Mouse (Mus musculus) inflammation-experienced regulatory T-cells, adult 16 weeks (primary cell): Measurements from ENCODE around the gene Slc1a5. TPM values are rescaled to one million over a fixed set of nuclear protein-coding genes. Genes with fewer than 3 reads are reported as not detected.

Source experiments
- polyA plus RNA-seq: library from polyadenylated mRNA; unstranded; fragments of 100-300 nt; shearing (Covaris generic); gene quantifications from one replicate; pipeline ENCODE4 v1.2.1, GENCODE M21; 2017

The Slc1a5 gene
- polyA plus RNA-seq = 99.6 TPM

GRCm38 (mm10) chr7:16780825-16781554, at the start of gene Slc1a5:
Gene Slc1a5 (plus strand): TSS chr7:16781340.

DNA sequence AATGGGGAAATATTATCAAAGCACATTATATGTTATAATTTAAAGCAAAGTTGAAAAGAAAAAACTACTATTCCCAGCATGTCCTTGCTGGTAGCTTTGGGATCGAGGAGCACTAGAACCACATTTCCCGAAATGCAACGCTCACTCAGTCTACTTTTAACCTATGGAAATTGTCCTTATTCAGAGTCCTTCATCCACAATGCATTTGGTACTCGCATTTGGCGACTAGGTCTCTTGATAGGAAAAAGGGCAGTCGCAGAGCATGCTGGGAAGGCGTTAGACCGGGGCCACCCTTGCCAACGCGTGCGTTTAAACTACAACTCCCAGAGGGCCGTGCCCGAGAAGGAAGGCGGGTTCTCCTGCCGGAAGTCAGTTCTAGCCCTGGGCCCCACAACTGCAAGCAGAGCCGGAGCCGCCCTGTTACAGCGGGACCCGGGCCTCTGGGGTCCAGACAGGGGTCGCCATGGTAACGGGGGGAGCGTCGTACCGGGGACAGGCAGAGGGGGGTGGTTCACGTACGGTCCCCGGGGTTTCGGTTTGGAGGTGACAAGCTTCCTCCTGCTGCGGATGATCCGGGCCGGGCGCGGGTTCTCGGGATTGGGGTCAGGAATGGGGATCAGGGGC, 43.0 kb upstream of the Slc1a5 start, which contains the start of gene Ap2s1:
Ap2s1 (plus strand) TSS at position 338 of the 624 bp plus-strand sequence.

DNA sequence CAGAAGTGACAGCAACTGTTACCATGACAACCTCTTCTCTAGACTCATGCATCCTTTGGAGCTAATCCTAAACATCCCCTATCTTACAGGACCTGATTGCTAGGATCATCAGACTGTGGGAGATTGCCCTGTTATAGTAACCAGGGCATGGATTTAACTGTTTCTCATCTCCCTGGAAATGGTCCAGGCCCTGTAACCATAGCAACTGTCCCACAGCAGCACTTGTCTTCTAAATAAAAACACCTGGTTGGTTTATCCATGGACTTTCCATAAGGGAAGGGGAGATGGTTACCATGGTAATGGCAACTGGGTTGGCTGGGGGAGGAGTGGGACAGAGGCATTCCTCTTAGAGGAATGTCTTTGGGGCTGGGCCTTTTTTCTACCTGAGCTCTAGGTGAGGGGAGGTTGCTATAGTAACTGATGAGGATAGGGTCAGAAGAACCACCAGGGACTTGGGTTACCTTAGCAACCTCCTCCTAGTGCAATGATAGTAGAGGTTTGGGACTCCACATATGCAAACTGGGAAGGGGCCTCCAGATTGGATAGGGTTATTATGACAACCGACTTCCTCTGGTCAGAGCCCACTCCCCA, 34.3 kb downstream of the Slc1a5 start, which contains the start of gene Strn4:
Strn4 (plus strand) TSS at position 539 of the 591 bp plus-strand sequence.

DNA sequence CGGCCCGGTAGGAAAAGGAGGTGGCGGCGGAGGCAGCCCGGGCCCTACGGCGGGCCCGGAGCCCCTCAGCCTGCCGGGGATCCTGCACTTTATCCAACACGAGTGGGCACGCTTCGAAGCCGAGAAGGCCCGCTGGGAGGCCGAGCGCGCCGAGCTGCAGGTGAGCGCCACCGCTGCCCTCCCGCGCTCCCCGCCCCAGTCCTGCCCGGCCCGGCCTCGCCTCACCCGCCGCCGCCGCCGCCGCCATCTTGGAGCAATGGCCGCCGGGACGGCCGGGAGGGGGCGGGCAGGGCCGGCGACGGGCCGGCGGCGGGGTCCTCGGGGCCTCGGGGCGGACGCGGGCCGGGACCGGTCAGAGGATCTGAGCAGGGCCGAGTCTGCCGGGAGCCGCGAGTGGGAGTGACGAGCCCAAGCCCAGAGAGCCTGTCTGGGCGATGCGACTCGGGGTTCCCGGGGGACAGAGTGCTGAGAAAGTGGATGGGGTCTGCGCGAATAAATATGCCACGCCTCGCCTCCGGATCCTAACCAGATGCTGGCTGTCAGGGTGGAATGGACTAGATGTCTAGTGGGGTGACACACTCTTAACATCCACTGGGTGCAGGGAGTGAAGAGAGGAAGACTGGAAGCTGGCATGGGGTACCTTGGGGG, 35.5 kb downstream of the Slc1a5 start, which contains the start of gene Fkrp:
Fkrp (minus strand) TSS at position 258 of the 648 bp plus-strand sequence.

GRCm38 (mm10) chr7:16842645-16843063, 61.5 kb downstream of the Slc1a5 start, which contains the start of gene Prkd2:
Gene Prkd2 (plus strand): TSS chr7:16842902.

Other genes starting within 250 kb of the Slc1a5 start
- 4.8 TPM for gene Arhgap35, start 166.3 kb upstream of the Slc1a5 start, polyA plus RNA-seq
- gene Ceacam15, start 105.6 kb upstream of the Slc1a5 start, polyA plus RNA-seq = 1.7 TPM
- gene Ceacam9, start 59.4 kb upstream of the Slc1a5 start, polyA plus RNA-seq = not detected
- gene Ap2s1, start 42.9 kb upstream of the Slc1a5 start, polyA plus RNA-seq = 207 TPM
- 25.3 TPM for gene Strn4, start 34.5 kb downstream of the Slc1a5 start, polyA plus RNA-seq
- 6.5 TPM for gene Fkrp, start 35.4 kb downstream of the Slc1a5 start, polyA plus RNA-seq
- gene Prkd2, start 61.6 kb downstream of the Slc1a5 start, polyA plus RNA-seq = 242 TPM
- not detected for gene Dact3, start 94.0 kb downstream of the Slc1a5 start, polyA plus RNA-seq
- gene Gng8, start 110.4 kb downstream of the Slc1a5 start, polyA plus RNA-seq = not detected
- 8.3 TPM for gene Ptgir, start 125.2 kb downstream of the Slc1a5 start, polyA plus RNA-seq
- gene Calm3, start 142.8 kb downstream of the Slc1a5 start, polyA plus RNA-seq = 71.9 TPM
- not detected for gene Pnmal2, start 163.3 kb downstream of the Slc1a5 start, polyA plus RNA-seq
- not detected for gene Pnmal1, start 178.3 kb downstream of the Slc1a5 start, polyA plus RNA-seq
- gene Gm42372, start 201.7 kb downstream of the Slc1a5 start, polyA plus RNA-seq = 5.4 TPM
- 0.12 TPM for gene Ccdc8, start 211.4 kb downstream of the Slc1a5 start, polyA plus RNA-seq
- gene Ppp5c, start 246.6 kb downstream of the Slc1a5 start, polyA plus RNA-seq = 141 TPM